Mouse (Mus musculus) adipocyte (in vitro differentiated cells): Measurements from ENCODE around the gene 2210408I21Rik.

Source experiments
- DNase-seq: peaks from one replicate; pipeline ENCODE4 v3.0.0-alpha.2; 2016; ENCODE audit warnings: low spot score

Gene 2210408I21Rik

GRCm38 (mm10) chr13:77489938-77490651 lies 354.8 kb downstream of the 2210408I21Rik start:
- DNase-seq = no peak

- DNase-seq = no peak
Observed at GRCm38 (mm10) chr13:77514046-77514445, 378.7 kb downstream of the 2210408I21Rik start.

DNA sequence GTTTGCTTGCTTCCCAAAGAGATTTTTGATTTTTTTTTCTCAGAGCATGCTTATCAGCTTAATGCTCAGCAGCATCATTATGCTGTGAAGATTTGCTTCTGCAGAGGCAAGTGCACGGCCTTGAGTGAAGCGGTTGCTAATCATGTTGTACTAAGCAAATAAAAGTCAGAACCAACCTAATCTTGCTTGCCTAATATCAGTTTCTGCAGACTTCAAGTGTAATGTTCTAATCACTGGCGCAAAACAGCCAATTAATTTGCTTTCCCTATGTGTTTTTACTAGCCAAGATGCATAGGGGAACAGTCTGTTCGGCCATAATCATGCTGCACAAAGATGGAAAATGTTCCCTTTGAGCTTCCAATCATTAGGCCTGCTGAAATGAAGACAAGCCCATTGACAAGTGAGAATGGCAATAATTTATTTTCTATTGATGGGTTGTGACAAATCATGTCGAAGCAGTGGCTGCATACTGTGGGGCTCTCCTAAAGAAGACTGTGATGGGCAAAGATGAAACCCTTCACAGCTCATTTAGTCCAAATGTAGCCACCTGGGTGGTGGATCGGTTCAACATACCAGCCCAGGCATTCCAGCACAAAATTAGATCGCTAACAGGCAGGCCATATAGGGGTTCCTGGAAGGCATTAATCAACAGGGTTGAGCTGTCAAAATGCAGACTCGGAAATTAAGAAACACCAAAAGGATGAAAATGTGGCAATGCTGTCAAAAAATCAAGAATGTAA lies 393.8 kb downstream of the 2210408I21Rik start:
- no peak for DNase-seq

DNA sequence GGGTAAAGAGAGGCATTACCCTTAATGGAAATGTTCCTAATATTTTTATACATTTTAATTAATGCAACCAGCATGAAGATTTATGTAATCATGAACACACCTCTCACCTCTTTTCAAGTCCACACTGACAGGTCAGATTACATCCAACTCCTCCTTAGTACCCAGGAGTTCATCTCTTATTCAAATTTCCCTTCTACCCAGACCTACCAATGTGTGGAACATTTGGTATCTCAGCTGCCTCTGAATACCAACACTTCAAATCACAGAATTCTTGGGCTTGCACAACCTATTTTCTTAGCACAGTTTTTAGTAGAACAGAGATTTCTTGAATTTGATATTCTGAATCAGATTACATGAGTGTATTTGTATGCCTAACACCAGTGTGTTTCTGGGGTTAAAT lies 394.4 kb downstream of the 2210408I21Rik start:
- DNase-seq = no peak

DNA sequence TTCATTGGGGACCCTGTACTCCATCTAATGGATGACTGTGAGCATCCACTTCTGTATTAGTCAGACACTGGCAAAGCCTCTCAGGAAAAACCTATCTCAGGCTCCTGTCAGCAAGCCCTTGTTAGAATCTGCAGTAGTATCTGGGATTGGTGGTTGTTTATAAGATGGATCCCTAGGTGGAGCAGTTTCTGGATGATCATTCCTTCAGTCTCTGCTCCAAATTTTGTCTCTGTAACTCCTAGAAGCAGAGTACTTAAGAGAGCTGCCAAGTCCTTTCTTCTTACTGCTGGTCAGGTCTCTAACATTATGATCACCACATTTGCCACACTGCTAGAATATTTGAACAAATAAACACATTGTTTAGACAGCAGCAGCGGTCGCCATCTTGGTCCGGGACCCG lies 402.1 kb downstream of the 2210408I21Rik start:
- DNase-seq = no peak

GRCm38 (mm10) chr13:77547486-77548385 lies 412.4 kb downstream of the 2210408I21Rik start:
- DNase-seq = no peak

DNA sequence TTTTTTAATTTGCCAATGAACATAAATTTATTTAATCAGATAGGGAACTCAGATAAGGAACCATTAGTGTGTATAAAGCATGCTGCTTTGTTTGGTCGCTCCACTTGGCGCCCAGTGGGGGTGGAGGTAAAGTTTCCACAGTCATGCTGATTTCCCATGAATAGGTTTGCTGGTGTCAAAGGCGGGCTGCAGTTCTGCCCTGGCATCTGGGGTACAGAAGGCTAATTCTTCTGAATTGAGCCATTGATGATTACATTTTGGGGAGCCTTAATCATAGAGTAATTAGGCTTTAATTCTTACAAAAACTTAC lies 413.0 kb downstream of the 2210408I21Rik start:
- no peak for DNase-seq

DNA sequence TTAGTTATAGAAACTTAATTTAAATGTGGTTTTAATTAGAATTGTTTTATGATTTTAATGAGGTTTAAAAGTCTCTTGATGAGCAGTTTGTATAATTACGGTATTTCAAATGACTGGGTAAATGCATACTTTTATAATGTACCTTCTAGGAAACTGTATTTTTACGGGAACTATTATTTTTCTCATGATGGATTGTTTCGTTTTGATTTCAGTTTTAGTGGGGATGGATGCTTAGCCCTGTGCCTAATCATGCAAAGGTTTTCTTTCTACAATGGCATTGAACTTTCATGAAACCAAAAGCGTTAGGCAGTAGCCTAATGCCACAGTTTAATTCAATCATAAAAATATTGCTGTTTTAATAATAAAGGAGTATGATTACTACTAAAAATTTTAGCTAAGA lies 413.4 kb downstream of the 2210408I21Rik start:
- no peak for DNase-seq

- DNase-seq = no peak
Observed at GRCm38 (mm10) chr13:77594011-77594410, 458.7 kb downstream of the 2210408I21Rik start.

DNA sequence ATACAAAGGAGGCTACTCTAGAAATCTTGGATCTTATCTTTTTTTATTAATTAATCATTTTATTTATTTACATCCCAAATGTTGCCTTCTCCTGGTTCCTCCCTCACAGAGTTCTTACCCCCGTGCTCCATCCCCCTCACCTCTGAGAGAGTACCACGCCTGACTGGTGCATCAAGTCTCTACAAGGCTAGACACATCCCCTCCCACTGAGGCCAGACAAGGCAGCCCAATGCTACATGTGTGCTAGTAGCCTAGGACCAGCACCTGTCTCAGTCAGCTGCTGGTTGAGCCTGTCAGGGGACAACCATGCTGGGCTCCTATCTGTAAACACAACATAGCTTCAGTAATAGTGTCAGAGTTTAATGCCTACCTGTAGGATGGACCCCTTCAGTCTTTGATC lies 480.0 kb downstream of the 2210408I21Rik start:
- no peak for DNase-seq
